Mouse (Mus musculus) ES-E14 (cell line): Measurements from ENCODE around the gene Adck1. TPM values are rescaled to one million over a fixed set of nuclear protein-coding genes. Genes with fewer than 3 reads are reported as not detected.

Experiments used
- DNase-seq: peaks from one replicate; pipeline ENCODE4 v3.0.0-alpha.2; 2013; ENCODE audit warnings: low read depth, low spot score
- H3K27ac ChIP-seq: 2 replicates; pipeline ENCODE4 v1.5.1; 2012; ENCODE audit warnings: low read depth, mild to moderate bottlenecking, low read length, moderate library complexity, mixed read lengths; ENCODE audit not compliant: poor library complexity, insufficient read depth, severe bottlenecking
- H3K36me3 ChIP-seq: 2 replicates; pipeline ENCODE4 v1.6.1; 2012; ENCODE audit warnings: mild to moderate bottlenecking, low read length, moderate library complexity, mixed read lengths; ENCODE audit not compliant: control insufficient read depth, poor library complexity, insufficient read depth, severe bottlenecking
- H3K4me1 ChIP-seq, 2 experiments: fragments of 150-350 bp in 1 of 2; sonication (generic) in 1 of 2; 2 replicates each; pipeline ENCODE4 v1.6.1; 2012; ENCODE audit warnings: low read length in 2 of 2, mild to moderate bottlenecking in 1 of 2, mixed read lengths in 1 of 2; ENCODE audit not compliant: control insufficient read depth in 2 of 2, insufficient read depth in 2 of 2, poor library complexity in 1 of 2
- H3K4me3 ChIP-seq, 2 experiments: fragments of 150-350 bp in 1 of 2; sonication (generic) in 1 of 2; 2 replicates each; pipeline ENCODE4 v1.5.1; 2012; ENCODE audit warnings: low read length in 2 of 2, low read depth in 1 of 2, mild to moderate bottlenecking in 1 of 2, mixed read lengths in 1 of 2; ENCODE audit not compliant: insufficient read depth in 1 of 2, poor library complexity in 1 of 2, severe bottlenecking in 1 of 2
- H3K9ac ChIP-seq: 2 replicates; pipeline ENCODE4 v1.6.1; 2012; ENCODE audit warnings: low read depth, mild to moderate bottlenecking, low read length, mixed read lengths; ENCODE audit not compliant: poor library complexity, insufficient read depth, severe bottlenecking
- H3K9me3 ChIP-seq: fragments of 150-350 bp; sonication (generic); 2 replicates; pipeline ENCODE4 v1.6.1; 2012; ENCODE audit warnings: low read depth, mild to moderate bottlenecking, low read length; ENCODE audit not compliant: control insufficient read depth, insufficient read depth
- CHD2 ChIP-seq: IDR thresholded peaks from 2 replicates; pipeline ENCODE4 v1.6.1; 2014; ENCODE audit warnings: mild to moderate bottlenecking, low read depth, low read length, inconsistent platforms
- HCFC1 ChIP-seq: IDR thresholded peaks from 2 replicates; pipeline ENCODE4 v1.6.1; 2012; ENCODE audit warnings: low read length, inconsistent platforms, borderline replicate concordance; ENCODE audit not compliant: insufficient read depth
- MAFK ChIP-seq: IDR thresholded peaks from 2 replicates; pipeline ENCODE4 v1.6.1; 2014; ENCODE audit warnings: mild to moderate bottlenecking, low read depth, low read length, inconsistent platforms; ENCODE audit not compliant: insufficient read depth
- ZC3H11A ChIP-seq: IDR thresholded peaks from 2 replicates; pipeline ENCODE4 v1.6.1; 2012; ENCODE audit warnings: low read depth, mild to moderate bottlenecking, inconsistent platforms, low read length, borderline replicate concordance
- ZNF384 ChIP-seq: IDR thresholded peaks from 2 replicates; pipeline ENCODE4 v1.6.1; 2012; ENCODE audit warnings: low read depth, low read length, inconsistent platforms
- in situ Hi-C, 2 experiments: fragments of 600-800 bp; cut with MboI; formaldehyde crosslinking; loops; one replicate each; pipeline ENCODE4 v1.15.1; 2025; ENCODE audit warnings: low sequenced_read_pairs in 2 of 2, inconsistent platforms in 1 of 2; ENCODE audit not compliant: unreplicated experiment in 2 of 2
- total RNA-seq: library from RNA; depleted of rRNA; stranded (reverse); fragments of 300-350 nt; gene quantifications from 2 replicates; pipeline ENCODE4 v1.2.3, GENCODE M21; 2012

Adck1 gene
- total RNA-seq, 1 experiment, result 16.3 TPM

DNA sequence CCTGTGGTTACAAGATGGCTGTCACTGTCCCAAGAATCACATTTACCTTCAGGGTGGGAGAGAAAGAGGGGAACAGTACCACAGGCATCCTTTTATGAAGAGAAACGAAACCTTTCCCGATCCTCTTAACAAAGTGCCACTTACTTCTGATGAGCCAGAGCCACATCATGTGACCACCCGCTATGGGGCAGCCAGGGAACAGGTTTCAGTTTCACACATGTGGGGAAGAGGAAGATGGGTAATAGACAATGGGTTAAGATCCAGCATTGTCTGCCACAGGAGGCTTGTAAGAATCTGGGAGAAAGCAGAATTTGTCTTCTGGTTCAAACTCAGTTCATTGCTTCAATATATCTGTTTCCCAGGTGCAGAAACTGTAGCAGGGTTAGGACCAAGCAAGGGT is 85.1 kb downstream of the Adck1 start:
- H3K9me3 ChIP-seq, result no peaks in the 10 kb centered on the region
- no peak for DNase-seq
- in situ Hi-C loops, result no loop called here

DNA sequence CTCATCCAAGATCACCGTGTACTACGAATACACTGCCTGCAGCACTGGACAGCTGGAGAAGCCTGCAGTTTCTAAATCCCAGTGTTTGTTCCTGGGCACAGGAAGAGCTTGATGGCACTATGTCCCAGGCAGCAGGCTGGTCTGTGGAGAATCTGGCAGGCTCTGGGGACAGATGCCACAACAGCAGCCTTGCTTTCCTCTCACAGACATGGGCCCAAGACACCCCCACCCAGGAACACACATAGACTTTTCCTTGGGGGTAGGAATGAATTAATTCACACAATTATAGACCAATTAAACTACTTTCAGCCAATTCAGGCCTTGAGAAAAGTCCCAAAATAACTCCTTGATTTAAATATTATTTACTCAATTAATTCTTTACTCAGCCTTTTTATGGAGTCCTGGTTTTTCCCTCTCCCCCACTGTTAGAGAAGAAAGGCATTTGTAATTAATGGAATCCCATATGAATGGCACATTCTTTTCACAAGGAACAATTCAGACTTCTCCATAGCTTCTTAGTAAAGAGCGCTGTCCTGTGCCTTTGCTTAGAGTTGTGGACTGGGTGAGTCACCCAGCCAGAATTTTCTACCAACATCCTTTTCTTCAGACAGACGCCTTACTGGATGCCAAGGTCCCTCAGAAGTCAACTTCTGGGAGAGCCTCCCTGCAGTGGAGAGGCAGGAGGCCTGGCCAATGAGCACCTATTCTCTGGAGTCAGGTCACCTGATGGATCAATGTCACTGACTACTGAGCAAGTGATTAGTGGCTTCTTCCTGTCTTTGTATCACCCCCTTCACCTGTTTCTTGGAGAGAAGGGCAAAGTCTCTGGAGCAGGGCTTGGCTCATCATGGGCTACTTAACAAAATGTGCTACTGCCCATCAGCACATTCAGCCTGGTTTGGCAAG is 90.6 kb downstream of the Adck1 start:
- no peaks in the 10 kb centered on the region for H3K9me3 ChIP-seq
- no peaks in the 10 kb centered on the region; the same call in 1 of the 2 replicates for H3K36me3 ChIP-seq
- H3K4me1 ChIP-seq, result peaks cover 0 to 6% of the 10 kb centered on the region in 2 experiments; a peak in 1 of 4 replicates
- H3K9ac ChIP-seq, result no peak overlapping the region
- no peak overlapping the region for H3K4me3 ChIP-seq
- in situ Hi-C loops, result no loop called here
- TF ChIP-seq HCFC1 (no peak), CHD2 (no peak), ZNF384 (no peak), MAFK (no peak), ZC3H11A (no peak)
- H3K27ac ChIP-seq, result no peak overlapping the region
- no peak for DNase-seq

More for the DNA sequence above, 85.1 kb downstream of the Adck1 start:
- H3K36me3 ChIP-seq, result no peaks in the 10 kb centered on the region; the same call in 1 of the 2 replicates
- H3K9ac ChIP-seq, result no peak overlapping the region
- TF ChIP-seq MAFK (no peak), ZC3H11A (no peak), CHD2 (no peak)
- no peak overlapping the region for H3K27ac ChIP-seq
- no peak overlapping the region for H3K4me3 ChIP-seq
- H3K4me1 ChIP-seq, result peaks cover 0 to under 1% of the 10 kb centered on the region in 2 experiments; a peak in 1 of 4 replicates

DNA sequence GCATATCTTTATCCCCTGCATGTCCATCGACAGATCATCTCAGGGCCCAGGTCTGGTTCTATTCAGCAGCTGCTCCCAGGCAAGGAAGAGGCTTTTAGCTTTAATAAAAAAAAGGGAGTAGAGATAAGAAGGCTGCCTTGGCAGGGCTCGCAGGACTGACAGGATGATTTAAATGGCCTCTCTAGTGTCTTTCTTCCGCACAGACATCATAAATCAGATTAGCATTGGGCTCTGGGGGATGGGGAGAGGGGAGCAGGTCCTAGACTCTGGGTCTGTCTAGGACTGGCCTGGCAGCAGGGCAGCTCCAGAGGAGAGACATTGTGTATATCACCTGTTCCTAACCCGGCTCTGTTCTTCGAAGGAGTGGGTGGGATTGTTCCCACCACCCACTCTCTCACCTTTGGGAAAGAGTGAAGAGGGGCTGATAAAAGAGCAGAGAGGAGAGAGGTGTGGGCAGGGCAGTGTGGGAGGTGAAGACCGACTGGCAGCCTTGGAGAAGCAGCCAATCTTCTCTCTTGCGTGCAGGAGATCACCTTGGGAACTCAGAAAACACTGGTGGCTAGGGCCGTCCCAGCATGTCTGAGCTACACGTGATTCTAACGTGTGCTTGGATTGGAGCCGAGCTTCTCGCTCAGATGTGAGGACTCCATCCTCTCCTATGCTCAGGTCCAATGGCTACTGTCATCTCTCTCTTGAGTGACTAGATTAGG is 94.5 kb downstream of the Adck1 start:
- DNase-seq, result no peak
- no peak for TF ChIP-seq ZNF384
- Histone ChIP-seq H3K4me1 (peaks cover 0 to 6% of the 10 kb centered on the region in 2 experiments; a peak in 1 of 4 replicates), H3K9me3 (no peaks in the 10 kb centered on the region), H3K27ac (no peak overlapping the region), H3K36me3 (no peaks in the 10 kb centered on the region), H3K4me3 (no peak overlapping the region), H3K9ac (no peak overlapping the region)
- in situ Hi-C loops, result no loop called here

DNA sequence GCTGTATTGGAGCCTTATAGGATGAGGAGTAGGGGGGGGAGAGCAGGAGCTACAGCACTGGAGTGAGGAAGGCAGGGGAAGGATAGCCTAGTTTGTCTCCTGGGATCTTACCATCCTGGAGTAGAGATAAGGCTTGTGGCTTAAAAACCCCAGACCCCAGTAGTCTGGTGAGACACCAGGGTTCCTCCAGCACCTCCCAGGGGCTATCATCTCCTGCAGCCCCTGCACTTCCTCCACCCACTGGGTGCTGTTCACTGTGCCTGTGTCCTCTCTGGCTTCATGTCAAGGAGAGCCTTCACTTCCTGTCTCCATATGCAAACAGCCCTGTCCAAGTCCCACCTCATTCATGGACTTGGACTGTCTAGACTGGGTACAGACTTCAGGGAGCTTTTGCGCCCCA is 96.7 kb downstream of the Adck1 start:
- H3K4me3 ChIP-seq, result no peak overlapping the region
- H3K9me3 ChIP-seq, result no peaks in the 10 kb centered on the region
- in situ Hi-C loops, result no loop called here
- TF ChIP-seq ZC3H11A (no peak), MAFK (no peak), HCFC1 (no peak), ZNF384 (no peak), CHD2 (no peak)
- no peaks in the 10 kb centered on the region for H3K36me3 ChIP-seq
- H3K4me1 ChIP-seq, result no peaks in the 10 kb centered on the region
- no peak overlapping the region for H3K9ac ChIP-seq
- DNase-seq, result no peak
- no peak overlapping the region for H3K27ac ChIP-seq
